Mouse (Mus musculus) lung, postnatal 0 days (tissue): ENCODE results near the gene Aldh1l1.

Experiments used
- CTCF ChIP-seq: IDR thresholded peaks from 2 replicates; pipeline ENCODE4 v1.5.1; 2016; ENCODE audit warnings: antibody characterized with exemption, mild to moderate bottlenecking
- EP300 ChIP-seq: IDR thresholded peaks from 2 replicates; pipeline ENCODE4 v1.6.1; 2016; ENCODE audit warnings: antibody characterized with exemption, mild to moderate bottlenecking, control low read depth

GRCm38 (mm10) chr6:90476941-90477518 lies 9.2 kb upstream of the Aldh1l1 start:
- TF ChIP-seq CTCF (no peak), EP300 (no peak)
